In genomic region chr15:94024126-94024730, GRCm38 (mm10) we compare ENCODE assay signal across 12 mouse cellular contexts.
DNase-seq lines count a peak whose midpoint lies in the region; ATAC-seq and TF ChIP-seq lines count a peak whose summit lies in the region.
"Had no signal": no experiment of that assay in that cellular context is flagged by ENCODE, and none has a peak within 500 bp of the region (broad histone marks: within the 10 kb centered on the region; RNA-seq: fewer than 3 reads in every experiment).

No protein-coding gene starts in this region.

- ATAC-seq in hindbrain, postnatal 0 days, result peak; percentile 63; the same call in 1 of the 2 replicates
- ATAC-seq in hindbrain, embryonic 14.5 days (ENCODE audit: low FRiP score), result no peak
- peak; percentile 41; the same call in 1 of the 2 replicates for ATAC-seq in forebrain, embryonic 15.5 days (replicated peaks)
- ATAC-seq: activated CD4-positive, CD25-positive, alpha-beta regulatory T cell, adult 4 months had no signal

- H3K27me3 ChIP-seq in hindbrain, postnatal 0 days (ENCODE audit: insufficient read depth, low read length), result no peaks in the 10 kb centered on the region
- no peaks in the 10 kb centered on the region for H3K27me3 ChIP-seq in hindbrain, embryonic 14.5 days (ENCODE audit: control insufficient read depth, insufficient read depth, low read length)
- no peaks in the 10 kb centered on the region for H3K27me3 ChIP-seq in forebrain, embryonic 15.5 days
- H3K27me3 ChIP-seq: megakaryocyte, embryonic 14.5 days had no signal

- peak; percentile 37 for DNase-seq in hindbrain, postnatal 0 days (ENCODE audit: low spot score)
- DNase-seq in hindbrain, embryonic 14.5 days (ENCODE audit: low spot score), result no peak
- peak; percentile 8 for DNase-seq in ES-CJ7 (ENCODE audit: low read depth, low spot score)
- DNase-seq in R1 (ENCODE audit: low read depth, low spot score), result peak; percentile 35
- no peak for DNase-seq in B cell, adult 2 months
- DNase-seq in urinary bladder, adult 18-20 months (ENCODE audit: low spot score in 2 of 2), result no peak
- DNase-seq in kidney, adult 11 months, result no peak
- DNase-seq: kidney, adult 8-10 months had no signal

- no peaks in the 10 kb centered on the region for H3K9me3 ChIP-seq in hindbrain, postnatal 0 days (ENCODE audit: low read length)
- no peaks in the 10 kb centered on the region for H3K9me3 ChIP-seq in hindbrain, embryonic 14.5 days (ENCODE audit: control insufficient read depth, low read length)
- no peaks in the 10 kb centered on the region for H3K9me3 ChIP-seq in forebrain, embryonic 15.5 days

- no peak overlapping the region for H3K27ac ChIP-seq in hindbrain, postnatal 0 days
- H3K27ac ChIP-seq in hindbrain, embryonic 14.5 days, result no peak overlapping the region
- no peak overlapping the region for H3K27ac ChIP-seq in forebrain, embryonic 15.5 days (replicated peaks)
- H3K27ac ChIP-seq: liver, embryonic 14.5 days had no signal

- H3K4me2 ChIP-seq in hindbrain, postnatal 0 days (ENCODE audit: low read depth, low read length), result no peak overlapping the region
- H3K4me2 ChIP-seq in hindbrain, embryonic 14.5 days (replicated peaks), result no peak overlapping the region
- H3K4me2 ChIP-seq in forebrain, embryonic 15.5 days (replicated peaks), result no peak overlapping the region

- 43% methylated on average over 4 of the region's 4 CpGs for WGBS in hindbrain, postnatal 0 days
- WGBS in hindbrain, embryonic 14.5 days, result 49% methylated on average over 4 of the region's 4 CpGs
- WGBS in forebrain, embryonic 15.5 days, result 49% methylated on average over 4 of the region's 4 CpGs

- no peak overlapping the region for H3K4me3 ChIP-seq in hindbrain, postnatal 0 days (ENCODE audit: low read length)
- H3K4me3 ChIP-seq in hindbrain, embryonic 14.5 days (replicated peaks; ENCODE audit: low read length), result no peak overlapping the region
- no peak overlapping the region for H3K4me3 ChIP-seq in forebrain, embryonic 15.5 days
- H3K4me3 ChIP-seq: megakaryocyte, embryonic 14.5 days had no signal

- no peaks in the 10 kb centered on the region for H3K36me3 ChIP-seq in hindbrain, postnatal 0 days (ENCODE audit: insufficient read depth, low read length)
- H3K36me3 ChIP-seq in hindbrain, embryonic 14.5 days (replicated peaks; ENCODE audit: control insufficient read depth, insufficient read depth), result no peaks in the 10 kb centered on the region
- H3K36me3 ChIP-seq in forebrain, embryonic 15.5 days, result no peaks in the 10 kb centered on the region

- H3K9ac ChIP-seq in hindbrain, postnatal 0 days (replicated peaks; ENCODE audit: low read length), result no peak overlapping the region
- no peak overlapping the region for H3K9ac ChIP-seq in hindbrain, embryonic 14.5 days
- H3K9ac ChIP-seq in forebrain, embryonic 15.5 days (replicated peaks), result no peak overlapping the region
- H3K9ac ChIP-seq: liver, embryonic 14.5 days had no signal

- H3K4me1 ChIP-seq in hindbrain, postnatal 0 days (ENCODE audit: insufficient read depth, low read length), result no peaks in the 10 kb centered on the region
- peaks cover 10% of the 10 kb centered on the region; the same call in 1 of the 2 replicates for H3K4me1 ChIP-seq in hindbrain, embryonic 14.5 days (replicated peaks; ENCODE audit: control insufficient read depth, insufficient read depth, low read length)
- H3K4me1 ChIP-seq in forebrain, embryonic 15.5 days, result peaks cover 4% of the 10 kb centered on the region; the same call in 1 of the 2 replicates
- H3K4me1 ChIP-seq: megakaryocyte, embryonic 14.5 days had no signal

- no peak for TF ChIP-seq CTCF in hindbrain, postnatal 0 days (IDR thresholded peaks at IDR 0.05; ENCODE audit: low read depth)

Comparison
In these comparisons a context has a peak if more than half of its experiments do, and no peak if none do; other contexts are left out.
1. DNase-seq: peak in hindbrain, postnatal 0 days (single experiment), ES-CJ7 (single experiment) and R1 (single experiment); none in hindbrain, embryonic 14.5 days (single experiment), B cell, adult 2 months (0 of 2), urinary bladder, adult 18-20 months (0 of 2) and kidney, adult 11 months (single experiment).